Mouse (Mus musculus) Patski (cell line): ENCODE results near the gene Acp1. TPM values are rescaled to one million over a fixed set of nuclear protein-coding genes. Genes with fewer than 3 reads are reported as not detected.

ENCODE experiments used
- ATAC-seq: fragments of 100-300 bp; one replicate; pipeline ENCODE4 v1.8.0; 2021
- CTCF ChIA-PET: fragments of 350-600 bp; sonication (Branson Sonifier 250); formaldehyde crosslinking; loops from one replicate; lab custom pipeline; 2022; ENCODE audit warnings: inconsistent platforms; lab: Charles Lee
- POLR2A ChIA-PET: fragments of 350-600 bp; sonication (Branson Sonifier 250); formaldehyde crosslinking; loops from one replicate; lab custom pipeline; 2022; ENCODE audit warnings: antibody characterized with exemption, inconsistent platforms; lab: Charles Lee
- DNase-seq: peaks from one replicate; pipeline ENCODE4 v3.0.0-alpha.2; 2011; ENCODE audit warnings: low read depth, low spot score
- H3K27me3 ChIP-seq: fragments of 371-371 bp; one replicate; pipeline ENCODE4 v1.5.1; 2021
- CTCF ChIP-seq: fragments of 100-300 bp; IDR thresholded peaks from one replicate; pipeline ENCODE4 v1.5.1; 2021
- in situ Hi-C: fragments of 300-500 bp; cut with MboI; formaldehyde crosslinking; loops from 3 replicates; pipeline ENCODE4 v1.11.1; 2018; ENCODE audit warnings: low pct_unique_long_range_greater_than_20kb, mixed read lengths
- polyA plus RNA-seq: library from polyadenylated mRNA; unstranded; gene quantifications from one replicate; pipeline ENCODE4 v1.2.3, GENCODE M21; 2021

Gene Acp1
- polyA plus RNA-seq, 1 experiment from 2014 or later: 80.1 TPM

GRCm38 (mm10) chr12:30879447-30879846 is 31.9 kb downstream of the Acp1 start:
- peaks cover 81% of the 10 kb centered on the region for H3K27me3 ChIP-seq
- ChIA-PET CTCF (no interaction called here), POLR2A (no interaction called here)
- TF ChIP-seq CTCF: no peak
- DNase-seq (no peak), ATAC-seq (no peak)
- in situ Hi-C loops: loop anchor here (25.0 kb wide), 1 partner anchor 967 kb away; no protein-coding TSS in a partner anchor

- ChIA-PET POLR2A (no interaction called here), CTCF (no interaction called here)
- in situ Hi-C loops: no loop called here
- H3K27me3 ChIP-seq: peaks cover 18% of the 10 kb centered on the region
- TF ChIP-seq CTCF: no peak
- ATAC-seq (no peak), DNase-seq (no peak)
Observed at GRCm38 (mm10) chr12:30865781-30866180, 45.6 kb downstream of the Acp1 start.

GRCm38 (mm10) chr12:30864347-30864746 is 47.0 kb downstream of the Acp1 start:
- TF ChIP-seq CTCF: no peak
- H3K27me3 ChIP-seq: peaks cover 16% of the 10 kb centered on the region
- POLR2A ChIA-PET: no interaction called here
- CTCF ChIA-PET: interaction anchor here (0.9 kb wide), 1 partner anchor 14 kb away, joined by 3 read pairs; no protein-coding TSS in a partner anchor
- in situ Hi-C loops: no loop called here
- no peak for ATAC-seq
- no peak for DNase-seq

DNA sequence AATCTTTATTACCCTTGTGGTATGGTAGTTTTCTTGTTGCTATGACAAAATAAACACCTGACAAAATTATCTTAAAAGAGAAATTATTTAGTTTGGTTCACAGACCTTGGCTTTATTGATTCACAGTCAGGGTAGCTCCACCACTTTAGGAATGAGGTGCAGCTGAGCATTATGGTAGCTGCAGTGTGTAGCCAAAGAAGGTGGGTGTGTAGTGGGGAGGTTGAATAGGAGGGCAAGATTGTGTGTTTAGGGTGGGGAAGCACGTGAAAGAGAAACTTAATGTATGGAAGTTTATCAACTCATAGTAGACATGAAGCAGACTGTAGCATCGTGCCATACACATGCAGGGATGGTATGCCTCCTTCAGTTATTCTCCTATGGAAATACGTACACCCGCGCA is 55.2 kb downstream of the Acp1 start:
- CTCF ChIA-PET: no interaction called here
- in situ Hi-C loops: no loop called here

DNA sequence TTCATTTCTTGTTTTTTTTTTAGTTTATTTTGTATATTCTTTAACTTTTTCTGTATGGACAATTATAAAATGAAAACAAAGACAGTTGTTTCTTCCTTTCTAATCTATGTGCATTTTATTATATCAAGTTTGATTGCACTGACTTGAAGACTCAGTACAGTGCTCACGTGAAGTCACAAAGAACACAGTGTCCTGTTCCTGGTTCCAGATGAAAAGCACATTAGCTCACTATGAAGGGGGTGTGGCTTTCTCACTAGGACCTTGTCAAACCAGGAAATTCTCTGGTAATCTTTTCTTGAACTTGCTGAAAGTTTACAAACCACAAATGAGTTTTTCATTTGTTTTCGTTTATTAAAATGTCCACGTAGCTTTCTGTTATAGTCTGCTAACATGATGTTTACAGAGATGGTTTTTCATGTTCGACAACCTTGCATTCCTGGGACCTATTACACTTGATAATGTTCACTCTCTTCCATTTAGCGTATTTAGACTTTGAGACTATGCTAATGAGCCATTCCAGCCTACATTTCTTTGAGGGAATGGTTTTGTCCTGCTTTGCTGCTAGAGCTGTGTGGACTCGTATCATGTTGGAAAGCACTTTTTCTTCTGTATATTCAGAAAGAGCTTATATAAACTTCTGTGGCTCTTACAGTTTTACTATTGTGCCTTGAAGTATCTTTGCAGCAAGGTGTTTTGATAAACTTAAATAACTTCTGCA is 55.8 kb downstream of the Acp1 start:
- POLR2A ChIA-PET: no interaction called here
- DNase-seq (no peak), ATAC-seq (no peak)
- H3K27me3 ChIP-seq: peaks cover 18% of the 10 kb centered on the region
- CTCF ChIA-PET: no interaction called here
- in situ Hi-C loops: no loop called here
- TF ChIP-seq CTCF: no peak

More for the DNA sequence above, 55.2 kb downstream of the Acp1 start:
- no peak for TF ChIP-seq CTCF
- DNase-seq: no peak
- H3K27me3 ChIP-seq: peaks cover 15% of the 10 kb centered on the region
- ATAC-seq: no peak
- POLR2A ChIA-PET: no interaction called here

- peaks cover 25% of the 10 kb centered on the region for H3K27me3 ChIP-seq
- DNase-seq: no peak
- CTCF ChIA-PET: no interaction called here
- ATAC-seq: no peak
- in situ Hi-C loops: no loop called here
- no peak for TF ChIP-seq CTCF
- POLR2A ChIA-PET: no interaction called here
Observed at GRCm38 (mm10) chr12:30851871-30852270, 59.5 kb downstream of the Acp1 start.

GRCm38 (mm10) chr12:30850902-30851301 is 60.5 kb downstream of the Acp1 start:
- DNase-seq (no peak), ATAC-seq (no peak)
- no peak for TF ChIP-seq CTCF
- CTCF ChIA-PET: no interaction called here
- in situ Hi-C loops: no loop called here
- H3K27me3 ChIP-seq: peaks cover 29% of the 10 kb centered on the region
- POLR2A ChIA-PET: no interaction called here

DNA sequence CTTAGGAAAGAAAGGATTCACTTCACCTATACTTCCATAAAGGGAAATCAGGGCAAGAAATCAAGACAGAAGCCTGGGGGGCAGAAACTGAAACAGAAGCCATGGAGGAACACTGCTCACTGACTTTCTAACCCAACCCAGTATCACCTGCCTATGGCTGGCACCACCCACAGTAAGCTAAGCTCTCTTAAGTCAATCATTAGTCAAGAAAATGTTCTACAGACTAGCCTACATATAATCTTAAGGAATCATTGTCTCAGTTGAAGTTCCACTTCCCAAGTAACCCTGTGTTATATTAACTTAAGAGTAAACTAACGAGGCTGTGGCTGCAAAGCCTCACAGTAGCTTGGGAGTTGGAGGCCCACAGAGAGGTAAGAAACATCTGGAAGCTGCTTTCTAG is 62.9 kb downstream of the Acp1 start:
- ChIA-PET CTCF (no interaction called here), POLR2A (no interaction called here)
- in situ Hi-C loops: no loop called here
- no peak for ATAC-seq
- no peak for DNase-seq
- H3K27me3 ChIP-seq: peaks cover 29% of the 10 kb centered on the region
- no peak for TF ChIP-seq CTCF

Other genes starting within 250 kb of the Acp1 start
- gene Alkal2, start 27.3 kb downstream of the Acp1 start, polyA plus RNA-seq: not detected
- gene Sh3yl1, start 79 bp upstream of the Acp1 start, polyA plus RNA-seq: 13.3 TPM
- gene Fam110c, start 162.3 kb upstream of the Acp1 start, polyA plus RNA-seq: not detected